ENCODE assay signal across 9 mouse cellular contexts in the genomic region with DNA sequence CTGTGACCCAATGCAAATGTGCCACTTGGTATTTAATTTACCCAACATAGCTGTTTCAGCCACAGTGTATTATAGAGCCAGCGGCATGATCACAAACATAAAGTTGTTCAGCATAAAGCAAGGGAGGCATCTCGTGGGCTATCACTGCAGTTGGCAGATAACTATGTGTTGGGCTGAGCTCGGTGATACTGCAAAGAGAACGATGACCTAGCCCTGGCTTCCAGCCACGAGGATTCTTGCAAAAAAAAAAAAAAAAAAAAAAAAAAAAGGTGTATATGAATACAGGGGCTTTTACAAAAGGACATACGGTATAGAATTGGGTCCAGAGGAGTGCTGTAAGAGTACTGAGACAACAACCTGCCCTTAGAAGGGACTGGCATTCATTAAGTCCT. TPM values are rescaled to one million over a fixed set of nuclear protein-coding genes. Genes with fewer than 3 reads are reported as not detected.
DNase-seq lines count a peak whose midpoint lies in the region; ATAC-seq lines count a peak whose summit lies in the region.
"Had no signal": no experiment of that assay in that cellular context is flagged by ENCODE, and none has a peak within 500 bp of the region (broad histone marks: within the 10 kb centered on the region; RNA-seq: fewer than 3 reads in every experiment).

No protein-coding gene starts in this region.

- H3K9ac ChIP-seq in heart, embryonic 15.5 days = no peak overlapping the region
- no peak overlapping the region for H3K9ac ChIP-seq in lung, embryonic 15.5 days
- no peak overlapping the region for H3K9ac ChIP-seq in forebrain, embryonic 15.5 days (replicated peaks)
- no peak overlapping the region for H3K9ac ChIP-seq in midbrain, embryonic 15.5 days
- H3K9ac ChIP-seq: liver, embryonic 15.5 days had no signal

- 37% methylated on average over 6 of the region's 6 CpGs for WGBS in heart, embryonic 15.5 days
- WGBS in lung, embryonic 15.5 days = 32% methylated on average over 6 of the region's 6 CpGs
- WGBS in forebrain, embryonic 15.5 days = 34% methylated on average over 6 of the region's 6 CpGs
- whole genome bisulfite sequencing in midbrain, embryonic 15.5 days = 27% methylated on average over 6 of the region's 6 CpGs

- peak overlapping the region; percentile 48 for H3K4me2 ChIP-seq in heart, embryonic 15.5 days
- peak overlapping the region; percentile 34; the same call in 1 of the 2 replicates for H3K4me2 ChIP-seq in lung, embryonic 15.5 days
- peak overlapping the region; percentile 30 for H3K4me2 ChIP-seq in forebrain, embryonic 15.5 days (replicated peaks)
- peak overlapping the region; percentile 23 for H3K4me2 ChIP-seq in midbrain, embryonic 15.5 days
- H3K4me2 ChIP-seq: liver, embryonic 15.5 days had no signal

- H3K9me3 ChIP-seq in heart, embryonic 15.5 days (replicated peaks) = no peaks in the 10 kb centered on the region
- no peaks in the 10 kb centered on the region for H3K9me3 ChIP-seq in lung, embryonic 15.5 days
- H3K9me3 ChIP-seq in forebrain, embryonic 15.5 days = no peaks in the 10 kb centered on the region
- no peaks in the 10 kb centered on the region for H3K9me3 ChIP-seq in midbrain, embryonic 15.5 days
- H3K9me3 ChIP-seq: liver, embryonic 15.5 days had no signal

- no peak overlapping the region for H3K27ac ChIP-seq in heart, embryonic 15.5 days
- H3K27ac ChIP-seq in lung, embryonic 15.5 days = no peak overlapping the region
- H3K27ac ChIP-seq in forebrain, embryonic 15.5 days (replicated peaks) = no peak overlapping the region
- no peak overlapping the region for H3K27ac ChIP-seq in midbrain, embryonic 15.5 days
- H3K27ac ChIP-seq: liver, embryonic 15.5 days had no signal

- intact Hi-C loops in heart, postnatal 36 days (cut with DNase I) = no loop called here

- ATAC-seq in heart, embryonic 15.5 days (replicated peaks; ENCODE audit: insufficient number of reproducible peaks, insufficient read depth, low FRiP score, low read depth) = no peak
- ATAC-seq in lung, embryonic 15.5 days (ENCODE audit: borderline replicate concordance, extremely low read depth, low FRiP score, low TSS enrichment) = no peak
- ATAC-seq in forebrain, embryonic 15.5 days (replicated peaks) = no peak; the same call in 1 of the 2 replicates
- ATAC-seq in midbrain, embryonic 15.5 days (replicated peaks) = no peak

- H3K4me1 ChIP-seq in heart, embryonic 15.5 days (replicated peaks) = peaks cover 15% of the 10 kb centered on the region
- peaks cover 13% of the 10 kb centered on the region; the same call in 1 of the 2 replicates for H3K4me1 ChIP-seq in lung, embryonic 15.5 days
- H3K4me1 ChIP-seq in forebrain, embryonic 15.5 days = peaks cover 7% of the 10 kb centered on the region; the same call in 1 of the 2 replicates
- peaks cover 8% of the 10 kb centered on the region; the same call in 1 of the 2 replicates for H3K4me1 ChIP-seq in midbrain, embryonic 15.5 days

- H3K36me3 ChIP-seq in heart, embryonic 15.5 days = no peaks in the 10 kb centered on the region
- no peaks in the 10 kb centered on the region for H3K36me3 ChIP-seq in lung, embryonic 15.5 days
- H3K36me3 ChIP-seq in forebrain, embryonic 15.5 days = no peaks in the 10 kb centered on the region
- no peaks in the 10 kb centered on the region for H3K36me3 ChIP-seq in midbrain, embryonic 15.5 days (replicated peaks)
- H3K36me3 ChIP-seq: liver, embryonic 15.5 days had no signal

- DNase-seq in heart, postnatal 36 days = no peak
- DNase-seq in lung, postnatal 10 days = no peak
- no peak for DNase-seq in adrenal gland, postnatal 14 days
- no peak for DNase-seq in left cerebral cortex, adult 11 months (ENCODE audit: low spot score)

- H3K4me3 ChIP-seq in heart, embryonic 15.5 days = no peak overlapping the region
- H3K4me3 ChIP-seq in lung, embryonic 15.5 days = no peak overlapping the region
- no peak overlapping the region for H3K4me3 ChIP-seq in forebrain, embryonic 15.5 days
- H3K4me3 ChIP-seq in midbrain, embryonic 15.5 days = no peak overlapping the region
- H3K4me3 ChIP-seq: liver, embryonic 15.5 days had no signal

- no peaks in the 10 kb centered on the region for H3K27me3 ChIP-seq in heart, embryonic 15.5 days
- H3K27me3 ChIP-seq in lung, embryonic 15.5 days = no peaks in the 10 kb centered on the region
- H3K27me3 ChIP-seq in forebrain, embryonic 15.5 days = no peaks in the 10 kb centered on the region
- H3K27me3 ChIP-seq in midbrain, embryonic 15.5 days (replicated peaks) = no peaks in the 10 kb centered on the region
- H3K27me3 ChIP-seq: liver, embryonic 15.5 days had no signal

RNA-seq across cellular contexts. Expression of a gene that starts 15.0 kb away (rescaled TPM):
- 2.3 and 3.1 TPM in 2 replicates for polyA plus RNA-seq in heart, embryonic 15.5 days (2015; fragmentation: Nextera tagmentation; extraction: Ambion mirVana)
- total RNA-seq in heart, postnatal 36 days (2021) = 1 to 10 TPM; 1.1 to 1.4 TPM
- polyA plus RNA-seq in lung, embryonic 15.5 days (2015; fragmentation: Nextera tagmentation; extraction: Ambion mirVana) = 4.1 and 4.2 TPM in 2 replicates
- polyA plus RNA-seq in forebrain, embryonic 15.5 days (2015; fragmentation: Nextera tagmentation; extraction: Ambion mirVana) = 11.5 and 12.6 TPM in 2 replicates
- polyA plus RNA-seq in midbrain, embryonic 15.5 days (2015; fragmentation: Nextera tagmentation; extraction: Ambion mirVana) = 11.2 and 13.2 TPM in 2 replicates
- total RNA-seq in adrenal gland, postnatal 14 days (2021) = 7.7 and 9.7 TPM in 2 replicates
